Mouse (Mus musculus): ENCODE data around the gene Samd14. TPM values are rescaled to one million over a fixed set of nuclear protein-coding genes. Genes with fewer than 3 reads are reported as not detected.

Samd14 gene
- total RNA-seq, 2 experiments from 2014 or later: 48.4 to 49.1 TPM

- no peak for DNase-seq (ENCODE audit: extremely low spot score in 1 of 2, low spot score in 1 of 2)
Observed at GRCm38 (mm10) chr11:95026849-95027248, 17.2 kb downstream of the Samd14 start.

DNA sequence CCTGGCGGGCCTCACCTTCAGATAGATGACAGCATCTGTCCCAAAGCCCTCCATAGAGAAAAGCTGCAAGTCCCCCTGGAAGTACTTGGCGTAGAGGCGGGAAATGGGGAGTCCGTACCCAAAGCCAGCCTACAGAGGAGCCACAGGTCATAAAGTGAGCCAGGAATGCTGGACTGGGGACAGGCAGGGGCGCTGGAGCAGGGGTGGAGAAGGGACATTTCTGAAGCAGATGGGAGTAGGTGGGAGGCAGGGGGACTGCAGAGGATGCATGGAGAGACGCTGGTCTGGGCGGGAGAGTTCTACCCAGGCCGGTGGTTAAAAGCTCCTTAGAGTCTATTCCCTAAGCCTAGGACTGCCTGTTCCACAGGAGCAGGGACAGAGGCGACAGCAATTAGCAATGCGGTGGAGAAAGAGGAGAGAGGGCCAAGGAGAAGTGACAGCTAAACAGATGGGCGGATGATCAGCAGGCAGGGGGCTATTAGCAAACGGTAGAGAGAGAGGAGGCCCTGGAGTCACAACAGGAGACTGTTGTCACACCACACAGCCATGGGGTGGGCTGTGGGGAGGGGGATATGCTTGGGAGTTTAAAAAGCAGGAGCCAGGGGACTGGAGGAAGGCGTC lies 18.3 kb downstream of the Samd14 start:
- DNase-seq (ENCODE audit: extremely low spot score in 1 of 2, low spot score in 1 of 2): no peak

GRCm38 (mm10) chr11:95032945-95033344 lies 23.3 kb downstream of the Samd14 start:
- no peak for DNase-seq (ENCODE audit: extremely low spot score in 1 of 2, low spot score in 1 of 2)

DNA sequence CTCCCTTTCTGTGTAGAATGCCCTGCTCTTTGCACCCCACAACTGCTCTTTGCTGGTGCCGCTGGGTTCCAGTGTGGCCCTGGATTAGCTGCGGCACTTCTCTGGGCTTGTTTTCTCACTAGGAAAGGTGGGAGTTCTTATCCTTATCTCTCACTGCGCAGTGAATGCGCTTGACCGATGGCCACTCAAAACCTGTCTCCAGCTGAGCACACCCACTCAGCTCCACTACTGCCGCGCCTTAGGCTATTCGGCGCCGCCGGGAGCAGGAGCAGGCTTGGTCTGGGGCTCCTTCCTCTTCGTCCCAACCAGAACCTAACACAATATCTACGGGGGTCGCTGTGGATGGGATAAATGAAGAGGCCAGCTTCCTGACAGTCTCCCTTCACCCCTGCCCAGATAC lies 23.9 kb downstream of the Samd14 start:
- DNase-seq (ENCODE audit: extremely low spot score in 1 of 2, low spot score in 1 of 2): no peak

DNA sequence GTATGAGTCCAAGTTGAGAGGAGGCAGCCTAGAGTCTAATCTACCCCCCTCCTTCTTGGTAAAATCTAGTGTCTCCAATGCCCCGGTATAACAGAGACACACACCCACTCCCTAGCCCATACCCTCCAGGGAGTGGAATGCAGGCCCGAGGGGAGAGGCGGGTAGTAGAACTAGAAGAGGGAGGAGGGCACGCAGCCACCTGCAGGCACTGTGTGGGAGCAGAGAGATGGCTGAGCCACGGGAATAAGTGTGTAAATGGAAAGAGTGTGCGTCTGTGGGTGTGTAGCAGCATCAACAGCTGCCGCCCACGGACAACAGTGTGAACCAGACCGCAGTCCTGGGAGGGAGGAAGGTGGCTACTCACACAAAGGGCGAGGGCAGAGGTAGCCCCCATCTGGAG lies 25.2 kb downstream of the Samd14 start:
- no peak for DNase-seq (ENCODE audit: extremely low spot score in 1 of 2, low spot score in 1 of 2)

DNA sequence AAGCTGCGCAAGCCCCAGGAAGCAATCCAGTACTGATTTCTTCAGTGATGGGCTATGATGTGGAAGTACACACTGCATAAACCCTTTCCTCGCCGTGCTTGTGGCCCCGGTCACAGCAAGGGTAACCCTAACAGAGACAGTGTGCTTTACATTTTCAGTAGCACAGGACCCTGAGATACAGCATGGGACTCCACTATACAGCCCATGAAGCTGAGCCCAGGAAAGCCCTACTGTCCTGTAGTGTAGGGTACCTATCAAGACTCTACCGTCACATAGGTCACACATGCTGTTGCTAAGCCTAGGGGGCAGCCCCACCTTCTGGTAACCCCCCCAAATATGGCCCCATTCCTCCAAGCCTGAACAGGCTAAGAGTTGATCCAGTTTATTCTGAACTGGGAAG lies 26.8 kb downstream of the Samd14 start:
- DNase-seq (ENCODE audit: extremely low spot score in 1 of 2, low spot score in 1 of 2): no peak

- DNase-seq (ENCODE audit: extremely low spot score in 1 of 2, low spot score in 1 of 2): no peak
Observed at GRCm38 (mm10) chr11:95037306-95037705, 27.6 kb downstream of the Samd14 start.

GRCm38 (mm10) chr11:95038156-95038817 lies 28.6 kb downstream of the Samd14 start:
- no peak for DNase-seq (ENCODE audit: extremely low spot score in 1 of 2, low spot score in 1 of 2)

GRCm38 (mm10) chr11:95038818-95039655 lies 29.4 kb downstream of the Samd14 start:
- no peak for DNase-seq (ENCODE audit: extremely low spot score in 1 of 2, low spot score in 1 of 2)

GRCm38 (mm10) chr11:95039766-95040165 lies 30.1 kb downstream of the Samd14 start:
- no peak for DNase-seq (ENCODE audit: extremely low spot score in 1 of 2, low spot score in 1 of 2)

DNA sequence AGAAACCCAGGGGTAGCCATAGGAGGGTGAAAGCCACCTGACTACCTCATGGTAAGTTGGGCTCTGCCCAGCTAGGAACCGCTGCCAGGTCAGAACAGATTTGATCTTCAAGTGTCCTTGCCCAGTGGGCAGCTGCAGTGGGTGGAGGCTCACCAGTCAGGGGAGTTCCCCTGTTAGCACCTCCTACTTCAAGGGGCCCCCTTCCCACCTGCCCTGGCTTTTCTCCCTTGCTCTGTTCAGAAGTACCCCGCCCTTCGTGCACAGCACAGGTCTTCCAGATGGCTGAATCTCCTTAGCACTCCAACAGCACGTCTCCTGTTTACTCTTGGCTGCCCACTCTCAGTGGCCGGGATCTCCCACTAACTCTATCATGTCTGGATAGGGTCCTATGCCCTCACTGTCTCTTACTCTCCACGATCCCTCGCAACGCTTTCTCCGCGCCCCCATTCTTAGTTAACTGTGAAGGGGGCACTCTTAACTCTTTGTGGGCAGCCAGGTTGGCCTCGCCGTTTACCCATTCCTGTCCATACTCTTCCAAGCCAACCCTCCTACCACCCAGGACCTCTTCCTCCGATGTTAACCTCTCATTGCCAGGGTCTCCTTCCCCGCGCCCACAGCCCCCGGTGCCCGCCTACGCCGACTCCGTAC lies 30.9 kb downstream of the Samd14 start:
- no peak for DNase-seq (ENCODE audit: extremely low spot score in 1 of 2, low spot score in 1 of 2)

GRCm38 (mm10) chr11:95041139-95041609 lies 31.5 kb downstream of the Samd14 start, which contains the start of gene Pdk2:
TSS of gene Pdk2 (minus strand) at chr11:95041354.
- peak; percentile 77 to 86 for DNase-seq (ENCODE audit: extremely low spot score in 1 of 2, low spot score in 1 of 2)

DNA sequence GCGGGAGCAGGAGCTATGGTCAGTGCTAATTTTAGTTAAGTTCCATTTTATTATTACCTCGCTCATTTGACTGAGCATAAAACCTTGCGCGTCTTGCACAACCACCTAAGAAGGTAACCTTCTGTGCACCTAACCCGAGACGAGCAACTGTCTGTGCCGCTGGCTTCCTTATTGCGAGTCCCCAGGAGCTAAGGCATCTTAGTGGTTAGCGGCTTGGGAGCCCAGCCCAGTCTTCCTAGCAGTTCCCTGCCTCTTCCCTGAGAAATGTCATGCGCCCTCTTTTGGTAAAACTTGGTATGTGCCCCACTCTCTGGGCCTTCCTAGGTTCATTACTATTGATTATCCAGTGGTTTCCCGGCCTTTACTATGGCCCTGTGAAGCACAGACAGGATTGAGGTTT lies 32.4 kb downstream of the Samd14 start:
- DNase-seq (ENCODE audit: extremely low spot score in 1 of 2, low spot score in 1 of 2): peak; percentile 69 to 85

DNA sequence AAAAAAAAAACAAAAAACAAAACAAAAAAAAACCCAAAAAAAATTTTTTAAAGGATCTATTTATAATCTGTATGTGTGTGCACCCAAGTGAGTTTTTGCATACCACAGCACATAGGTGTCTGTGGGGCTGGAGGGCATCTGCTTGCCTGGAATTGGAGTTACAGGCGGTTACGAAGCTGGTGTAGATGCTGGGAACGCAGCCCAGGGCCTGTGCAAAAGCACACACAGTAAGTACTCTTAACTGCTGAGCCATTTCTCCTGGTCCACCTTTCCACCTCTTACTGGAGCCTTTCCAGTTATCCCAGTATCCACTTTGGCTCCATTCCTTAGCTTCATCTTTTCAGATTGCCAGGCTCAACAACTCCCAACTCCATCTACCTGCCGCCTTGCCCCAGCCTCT lies 33.4 kb downstream of the Samd14 start:
- no peak for DNase-seq (ENCODE audit: extremely low spot score in 1 of 2, low spot score in 1 of 2)

DNA sequence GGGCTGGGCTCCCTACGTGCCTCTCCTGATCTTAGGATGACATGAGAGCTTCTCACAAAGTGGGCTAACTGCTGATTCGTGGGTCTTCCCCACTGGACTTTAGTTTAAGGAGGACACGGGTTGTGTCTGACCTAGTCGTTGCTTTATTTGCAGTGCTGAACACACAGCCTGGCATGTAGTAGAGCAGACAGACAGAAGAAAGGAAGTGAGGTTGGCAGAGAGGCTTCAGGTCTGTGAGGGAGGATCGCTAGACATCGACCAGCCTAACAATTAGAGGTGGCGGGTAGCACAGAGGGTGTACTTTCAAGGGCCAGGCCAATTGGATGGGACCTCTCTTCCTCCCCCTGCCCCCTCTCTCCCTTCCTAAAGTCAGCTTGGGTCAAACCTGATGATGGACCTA lies 33.9 kb downstream of the Samd14 start:
- no peak for DNase-seq (ENCODE audit: extremely low spot score in 1 of 2, low spot score in 1 of 2)

- no peak for DNase-seq (ENCODE audit: extremely low spot score in 1 of 2, low spot score in 1 of 2)
Observed at GRCm38 (mm10) chr11:95044185-95044870, 34.6 kb downstream of the Samd14 start.

- peak in 1 of 2 experiments; percentile 63 for DNase-seq (ENCODE audit: extremely low spot score in 1 of 2, low spot score in 1 of 2)
Observed at GRCm38 (mm10) chr11:95046980-95047680, 37.5 kb downstream of the Samd14 start.

GRCm38 (mm10) chr11:95053062-95053461 lies 43.4 kb downstream of the Samd14 start:
- no peak for DNase-seq (ENCODE audit: extremely low spot score in 1 of 2, low spot score in 1 of 2)

DNA sequence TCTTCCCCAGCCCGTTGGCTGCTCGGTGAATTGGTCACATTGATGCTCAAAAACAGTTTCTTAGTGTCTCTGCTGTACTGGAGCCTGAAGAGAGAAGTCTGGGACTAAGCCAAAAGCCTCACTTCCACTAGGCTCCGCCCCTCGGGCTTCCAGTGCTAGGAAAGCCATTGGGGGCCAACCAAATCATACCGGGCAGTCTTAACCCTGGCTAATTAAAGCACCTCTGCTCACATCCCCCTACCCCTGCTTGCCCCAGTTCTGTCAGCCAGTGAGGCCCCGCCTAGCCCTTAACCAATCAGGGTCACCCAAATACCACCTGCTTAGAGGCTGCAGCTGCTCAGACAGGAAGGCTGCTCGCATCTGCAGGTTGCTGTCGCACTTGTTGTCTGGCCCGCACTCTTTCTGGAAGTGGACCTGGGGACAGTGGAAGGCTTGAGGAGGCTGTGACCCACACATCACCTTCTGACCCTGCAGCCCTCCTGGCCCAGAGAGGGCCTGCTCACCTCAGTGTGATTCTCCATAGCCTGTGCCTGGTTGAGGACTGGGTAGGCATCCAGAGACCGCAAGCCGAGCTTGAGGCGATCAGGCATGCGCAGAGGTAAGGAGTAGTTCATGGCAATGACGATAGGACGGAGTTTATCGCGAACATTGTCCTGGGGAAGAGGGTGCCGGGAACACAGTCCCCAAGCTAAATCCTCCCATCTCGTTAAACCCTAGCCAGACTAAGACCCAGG lies 47.3 kb downstream of the Samd14 start:
- DNase-seq (ENCODE audit: extremely low spot score in 1 of 2, low spot score in 1 of 2): no peak

Measured in layer of hippocampus, postnatal 25 days (tissue).